ENCODE assay signal across 24 mouse cellular contexts in genomic region chr16:85772272-85772671, GRCm38 (mm10). TPM values are rescaled to one million over a fixed set of nuclear protein-coding genes. Genes with fewer than 3 reads are reported as not detected.
A peak's percentile ranks its signal among the peaks of the same experiment; 100 is the strongest.
DNase-seq lines count a peak whose midpoint lies in the region; ATAC-seq and TF ChIP-seq lines count a peak whose summit lies in the region.
"Had no signal": no experiment of that assay in that cellular context is flagged by ENCODE, and none has a peak within 500 bp of the region (broad histone marks: within the 10 kb centered on the region; RNA-seq: fewer than 3 reads in every experiment).

No protein-coding gene starts in this region.

- TF ChIP-seq CTCF in hindbrain, postnatal 0 days (IDR thresholded peaks at IDR 0.05; ENCODE audit: low read depth), result no peak

- no peak overlapping the region for H3K27ac ChIP-seq in hindbrain, postnatal 0 days
- H3K27ac ChIP-seq in hindbrain, embryonic 12.5 days, result no peak overlapping the region
- H3K27ac ChIP-seq: embryonic facial prominence, embryonic 15.5 days; gastrocnemius, adult 2 months; hindbrain, embryonic 14.5 days; intestine, embryonic 15.5 days had no signal

- H3K36me3 ChIP-seq in hindbrain, postnatal 0 days (ENCODE audit: insufficient read depth, low read length), result no peaks in the 10 kb centered on the region
- H3K36me3 ChIP-seq in hindbrain, embryonic 12.5 days, result no peaks in the 10 kb centered on the region
- H3K36me3 ChIP-seq: embryonic facial prominence, embryonic 15.5 days; intestine, embryonic 15.5 days had no signal

- no peak overlapping the region for H3K4me2 ChIP-seq in hindbrain, postnatal 0 days (ENCODE audit: low read depth, low read length)
- no peak overlapping the region for H3K4me2 ChIP-seq in hindbrain, embryonic 12.5 days (replicated peaks)
- H3K4me2 ChIP-seq: embryonic facial prominence, embryonic 15.5 days; heart, embryonic 11.5 days; hindbrain, embryonic 14.5 days; intestine, embryonic 15.5 days had no signal

- no peak overlapping the region for H3K9ac ChIP-seq in hindbrain, postnatal 0 days (replicated peaks; ENCODE audit: low read length)
- H3K9ac ChIP-seq in hindbrain, embryonic 12.5 days, result no peak overlapping the region
- H3K9ac ChIP-seq: embryonic facial prominence, embryonic 15.5 days; forebrain, postnatal 0 days; hindbrain, embryonic 14.5 days; intestine, embryonic 15.5 days had no signal

- peak; percentile 43 to 50 for DNase-seq in cerebellum, postnatal 10 days
- no peak for DNase-seq in cerebellum, postnatal 36 days
- peak; percentile 60 for DNase-seq in hindbrain, postnatal 0 days (ENCODE audit: low spot score)
- DNase-seq in Muller cell, postnatal 12 days (ENCODE audit: inconsistent ontology term), result peak; percentile 59
- peak; percentile 79 for DNase-seq in retina, embryonic 14.5 days (ENCODE audit: low spot score)
- DNase-seq in layer of hippocampus, postnatal 10 days (ENCODE audit: low spot score in 2 of 2), result no peak
- DNase-seq: adrenal gland, adult 8-10 months; adrenal gland, postnatal 25 days; cerebellum, postnatal 25 days; embryo, embryonic 11 days; forebrain, postnatal 0 days; gastrocnemius, adult 2 months; gastrocnemius, postnatal 14 days; heart, adult 11 months; kidney, adult 11 months had no signal

- H3K9me3 ChIP-seq in hindbrain, postnatal 0 days (ENCODE audit: low read length), result no peaks in the 10 kb centered on the region
- no peaks in the 10 kb centered on the region for H3K9me3 ChIP-seq in hindbrain, embryonic 12.5 days (replicated peaks)
- H3K9me3 ChIP-seq: embryonic facial prominence, embryonic 15.5 days; intestine, embryonic 15.5 days had no signal

- ATAC-seq in hindbrain, postnatal 0 days, result peak; percentile 79
- ATAC-seq in hindbrain, embryonic 12.5 days (ENCODE audit: low FRiP score), result no peak
- ATAC-seq: activated CD4-positive, CD25-positive, alpha-beta regulatory T cell, adult 4 months; CD4-positive, CD25-positive, alpha-beta regulatory T cell, adult 4 months; forebrain, embryonic 14.5 days; forebrain, postnatal 0 days; intestine, embryonic 15.5 days had no signal

- no peak overlapping the region for H3K4me3 ChIP-seq in hindbrain, postnatal 0 days (ENCODE audit: low read length)
- H3K4me3 ChIP-seq in hindbrain, embryonic 12.5 days, result no peak overlapping the region
- H3K4me3 ChIP-seq: embryonic facial prominence, embryonic 15.5 days; gastrocnemius, adult 2 months; intestine, embryonic 15.5 days had no signal

- WGBS in hindbrain, postnatal 0 days, result 57% methylated on average over 3 of the region's 3 CpGs
- WGBS in hindbrain, embryonic 12.5 days, result 74% methylated on average over 3 of the region's 3 CpGs

- H3K4me1 ChIP-seq in hindbrain, postnatal 0 days (ENCODE audit: insufficient read depth, low read length), result no peaks in the 10 kb centered on the region
- no peaks in the 10 kb centered on the region for H3K4me1 ChIP-seq in hindbrain, embryonic 12.5 days
- H3K4me1 ChIP-seq: embryonic facial prominence, embryonic 15.5 days; intestine, embryonic 15.5 days had no signal

- H3K27me3 ChIP-seq in hindbrain, postnatal 0 days (ENCODE audit: insufficient read depth, low read length), result no peaks in the 10 kb centered on the region
- H3K27me3 ChIP-seq in hindbrain, embryonic 12.5 days, result no peaks in the 10 kb centered on the region
- H3K27me3 ChIP-seq: embryonic facial prominence, embryonic 15.5 days; intestine, embryonic 15.5 days had no signal

RNA-seq across cellular contexts. Expression of gene Adamts1, which starts 30.6 kb away (rescaled TPM):
- 20.7 and 38.0 TPM in 2 replicates for total RNA-seq in hindbrain, postnatal 0 days (2014; rRNA removed)
- polyA plus RNA-seq in hindbrain, postnatal 0 days (2015; fragmentation: Nextera tagmentation; extraction: Ambion mirVana), result 9.8 and 10.3 TPM in 2 replicates
- polyA plus RNA-seq in hindbrain, embryonic 12.5 days (2016; fragmentation: Nextera tagmentation; extraction: Ambion mirVana), result 22.8 and 26.7 TPM in 2 replicates
- 10 to 100 TPM; 16.5 to 16.9 TPM for total RNA-seq in layer of hippocampus, postnatal 10 days (2021)
- total RNA-seq: MEL had no signal
- polyA plus RNA-seq: activated CD4-positive, CD25-positive, alpha-beta regulatory T cell, adult 4 months; CD4-positive, CD25-positive, alpha-beta regulatory T cell, adult 4 months had no signal

Comparison
In these comparisons a context has a peak if more than half of its experiments do, and no peak if none do; other contexts are left out.
1. DNase-seq: peak in cerebellum, postnatal 10 days (2 of 2), hindbrain, postnatal 0 days (single experiment), Muller cell, postnatal 12 days (single experiment) and retina, embryonic 14.5 days (single experiment); none in cerebellum, postnatal 36 days (0 of 2) and layer of hippocampus, postnatal 10 days (0 of 2).